Comparison of ENCODE assay signal across 8 mouse cellular contexts in genomic region chr1:164454747-164455400, GRCm38 (mm10). TPM values are rescaled to one million over a fixed set of nuclear protein-coding genes. Genes with fewer than 3 reads are reported as not detected.
DNase-seq lines count a peak whose midpoint lies in the region; ATAC-seq and TF ChIP-seq lines count a peak whose summit lies in the region.

No protein-coding gene starts in this region.

- no peaks in the 10 kb centered on the region for H3K27me3 ChIP-seq in ES-Bruce4 (ENCODE audit: control insufficient read depth, insufficient read depth, low read length, poor library complexity, severe bottlenecking)
- H3K27me3 ChIP-seq in forebrain, embryonic 15.5 days = no peaks in the 10 kb centered on the region
- H3K27me3 ChIP-seq in intestine, embryonic 14.5 days (replicated peaks; ENCODE audit: control insufficient read depth, insufficient read depth, low read length) = peaks cover 23% of the 10 kb centered on the region
- peaks cover 6% of the 10 kb centered on the region; the same call in 1 of the 2 replicates for H3K27me3 ChIP-seq in midbrain, embryonic 11.5 days (ENCODE audit: control insufficient read depth, insufficient read depth, low read length)

- TF ChIP-seq EP300 in ES-Bruce4 (IDR thresholded peaks at IDR 0.05; ENCODE audit: insufficient read depth, low read depth, low read length) = no peak

- H3K36me3 ChIP-seq in ES-Bruce4 (ENCODE audit: control insufficient read depth, insufficient read depth, low read length, poor library complexity, severe bottlenecking) = peaks cover 28% of the 10 kb centered on the region
- H3K36me3 ChIP-seq in forebrain, embryonic 15.5 days = peaks cover 15% of the 10 kb centered on the region
- H3K36me3 ChIP-seq in intestine, embryonic 14.5 days (ENCODE audit: control insufficient read depth, insufficient read depth, low read length) = peaks cover 21% of the 10 kb centered on the region
- H3K36me3 ChIP-seq in midbrain, embryonic 11.5 days (ENCODE audit: control insufficient read depth, insufficient read depth, low read length) = peaks cover 7% of the 10 kb centered on the region; the same call in 1 of the 2 replicates

- H3K4me3 ChIP-seq in ES-Bruce4 (ENCODE audit: low read depth, low read length) = peak overlapping the region; percentile 31
- peak overlapping the region; percentile 38 for H3K4me3 ChIP-seq in forebrain, embryonic 15.5 days
- H3K4me3 ChIP-seq in intestine, embryonic 14.5 days (ENCODE audit: low read depth, low read length) = peak overlapping the region; percentile 63
- no peak overlapping the region for H3K4me3 ChIP-seq in midbrain, embryonic 11.5 days (ENCODE audit: low read depth, low read length)

- no peak for ATAC-seq in forebrain, embryonic 15.5 days (replicated peaks)
- ATAC-seq in intestine, embryonic 14.5 days (replicated peaks; ENCODE audit: low FRiP score, low TSS enrichment, low read depth) = no peak
- no peak for ATAC-seq in midbrain, embryonic 11.5 days (ENCODE audit: low FRiP score)

- no peak for TF ChIP-seq POLR2A in ES-Bruce4 (IDR thresholded peaks at IDR 0.05; ENCODE audit: insufficient read depth, low read length)

- peak; percentile 93 for DNase-seq in brain, adult 2 months (ENCODE audit: low read depth, low spot score)
- DNase-seq in intestine, embryonic 14.5 days (ENCODE audit: low spot score) = peak; percentile 72
- peak; percentile 80 to 88 for DNase-seq in left cerebral cortex, postnatal 14 days (ENCODE audit: low spot score in 2 of 2)
- peak; percentile 84 for DNase-seq in midbrain, embryonic 11.5 days (ENCODE audit: low spot score, missing footprints)
- DNase-seq in thymus, postnatal 14 days = peak; percentile 38
- no peak for DNase-seq in testis, postnatal 10 days (ENCODE audit: low spot score)

- intact Hi-C loops in left cerebral cortex, postnatal 14 days (cut with DNase I) = loop anchor here (5.0 kb wide), 4 partner anchors 447 to 677 kb away; no protein-coding TSS in a partner anchor

- peaks cover 5% of the 10 kb centered on the region for H3K4me1 ChIP-seq in ES-Bruce4 (ENCODE audit: control insufficient read depth, insufficient read depth, low read length)
- peaks cover 37% of the 10 kb centered on the region for H3K4me1 ChIP-seq in forebrain, embryonic 15.5 days
- 0 out of 2 replicates have a peak, but pooled peaks cover 9% of the 10 kb centered on the region for H3K4me1 ChIP-seq in intestine, embryonic 14.5 days (replicated peaks; ENCODE audit: control insufficient read depth, insufficient read depth, low read length)
- peaks cover 29% of the 10 kb centered on the region for H3K4me1 ChIP-seq in midbrain, embryonic 11.5 days (ENCODE audit: control insufficient read depth, insufficient read depth, low read length)

- no peak overlapping the region for H3K27ac ChIP-seq in ES-Bruce4 (ENCODE audit: insufficient read depth, low read length)
- H3K27ac ChIP-seq in forebrain, embryonic 15.5 days (replicated peaks) = peak overlapping the region; percentile 21; the same call in 1 of the 2 replicates
- no peak overlapping the region for H3K27ac ChIP-seq in intestine, embryonic 14.5 days (ENCODE audit: low read depth)
- no peak overlapping the region for H3K27ac ChIP-seq in midbrain, embryonic 11.5 days (ENCODE audit: low read depth, low read length)

- no peaks in the 10 kb centered on the region for H3K9me3 ChIP-seq in ES-Bruce4 (replicated peaks; ENCODE audit: control insufficient read depth, insufficient read depth, low read length, poor library complexity, severe bottlenecking)
- H3K9me3 ChIP-seq in forebrain, embryonic 15.5 days = no peaks in the 10 kb centered on the region
- no peaks in the 10 kb centered on the region for H3K9me3 ChIP-seq in intestine, embryonic 14.5 days (ENCODE audit: control insufficient read depth, low read length)
- H3K9me3 ChIP-seq in midbrain, embryonic 11.5 days (ENCODE audit: control insufficient read depth, low read length) = no peaks in the 10 kb centered on the region

- peak overlapping the region; percentile 48 for H3K4me2 ChIP-seq in forebrain, embryonic 15.5 days (replicated peaks)
- H3K4me2 ChIP-seq in intestine, embryonic 14.5 days (ENCODE audit: low read length) = peak overlapping the region; percentile 48
- H3K4me2 ChIP-seq in midbrain, embryonic 11.5 days = peak overlapping the region; percentile 28

- no peak overlapping the region for H3K9ac ChIP-seq in ES-Bruce4 (ENCODE audit: low read depth, poor library complexity, severe bottlenecking)
- peak overlapping the region; percentile 40 for H3K9ac ChIP-seq in forebrain, embryonic 15.5 days (replicated peaks)
- no peak overlapping the region for H3K9ac ChIP-seq in intestine, embryonic 14.5 days (ENCODE audit: low read length)
- no peak overlapping the region for H3K9ac ChIP-seq in midbrain, embryonic 11.5 days (ENCODE audit: low read length)

- TF ChIP-seq CTCF in ES-Bruce4 (IDR thresholded peaks at IDR 0.05; ENCODE audit: low read depth, low read length) = no peak

- WGBS in forebrain, embryonic 15.5 days = 32% methylated on average over 14 of the region's 14 CpGs
- WGBS in intestine, embryonic 14.5 days = 31% methylated on average over 14 of the region's 14 CpGs
- WGBS in midbrain, embryonic 11.5 days = 53% methylated on average over 14 of the region's 14 CpGs

RNA-seq across cellular contexts. Expression of gene Atp1b1, which starts 3.3 kb away (rescaled TPM):
- polyA plus RNA-seq in ES-Bruce4 (2011; ENCODE audit: insufficient read depth, insufficient read length, low read depth, missing spikeins) = 116 TPM in 2 replicates
- polyA plus RNA-seq in forebrain, embryonic 15.5 days (2015; fragmentation: Nextera tagmentation; extraction: Ambion mirVana) = 80.3 and 102 TPM in 2 replicates
- 89.7 and 101 TPM in 2 replicates for polyA plus RNA-seq in intestine, embryonic 14.5 days (2014; fragmentation: Nextera tagmentation; extraction: Ambion mirVana)
- total RNA-seq in left cerebral cortex, postnatal 14 days (2021) = 1,000 to 10,000 TPM; 1,826 to 1,842 TPM
- polyA plus RNA-seq in midbrain, embryonic 11.5 days (2014; fragmentation: Nextera tagmentation; extraction: Ambion mirVana) = 35.5 and 36.7 TPM in 2 replicates
